Mouse (Mus musculus) 416B (cell line): ENCODE measurements around the gene Tcea3.

Experiments used
- DNase-seq: peaks from one replicate; pipeline ENCODE4 v3.0.0; 2011; ENCODE audit warnings: low read depth

The Tcea3 gene

DNA sequence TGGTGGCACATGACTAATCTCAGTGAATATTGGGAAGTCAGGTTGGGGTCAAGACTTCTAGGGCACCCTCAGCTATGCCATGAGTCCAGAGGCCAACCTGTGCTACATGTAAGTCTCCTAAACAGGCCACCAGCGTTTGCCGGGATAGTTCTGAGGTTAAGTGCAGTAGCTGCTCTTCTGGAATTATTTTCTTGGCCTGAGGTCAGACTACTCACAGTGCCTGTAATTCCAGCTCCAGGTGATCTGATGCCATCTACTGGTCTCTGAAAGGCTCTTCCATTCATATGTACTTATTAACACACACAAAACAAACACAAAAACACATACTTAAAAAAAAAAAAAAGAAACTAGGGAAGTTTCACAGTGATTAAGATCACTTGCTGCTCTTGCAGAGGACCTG, 76.7 kb downstream of the Tcea3 start:
- DNase-seq: peak; percentile 49
